Mouse (Mus musculus) embryonic facial prominence, embryonic 10.5 days (tissue): ENCODE data around the gene Rcor2. TPM values are rescaled to one million over a fixed set of nuclear protein-coding genes. Genes with fewer than 3 reads are reported as not detected.

Source experiments
- DNase-seq: peaks from one replicate; pipeline ENCODE4 v3.0.0-alpha.2; 2017; ENCODE audit warnings: low spot score
- H3K27ac ChIP-seq: fragments of 300-500 bp; sonication (generic); replicated peaks from 2 replicates; pipeline ENCODE4 v1.5.1; 2016; ENCODE audit warnings: mild to moderate bottlenecking
- H3K27me3 ChIP-seq: fragments of 300-500 bp; sonication (generic); replicated peaks from 2 replicates; pipeline ENCODE4 v1.6.1; 2016; ENCODE audit warnings: low read depth, mild to moderate bottlenecking; ENCODE audit not compliant: poor library complexity, severe bottlenecking
- H3K36me3 ChIP-seq: fragments of 300-500 bp; sonication (generic); replicated peaks from 2 replicates; pipeline ENCODE4 v1.6.1; 2016; ENCODE audit warnings: mild to moderate bottlenecking, moderate library complexity
- H3K4me1 ChIP-seq: fragments of 300-500 bp; sonication (generic); 2 replicates; pipeline ENCODE4 v1.6.1; 2016
- H3K4me3 ChIP-seq: fragments of 300-500 bp; sonication (generic); 2 replicates; pipeline ENCODE4 v1.5.1; 2016; ENCODE audit warnings: mild to moderate bottlenecking, moderate library complexity
- H3K9me3 ChIP-seq: fragments of 300-500 bp; sonication (generic); 2 replicates; pipeline ENCODE4 v1.6.1; 2016; ENCODE audit warnings: mild to moderate bottlenecking
- WGBS: fragments of 180-500 bp; shearing (Covaris S2); methylation state at CpG from one replicate; pipeline ENCODE4 v1.1.7; 2016; 5-methylcytosine and 5-hydroxymethylcytosine counted together
- polyA plus RNA-seq: library from polyadenylated mRNA; unstranded; fragments of >200 nt; fragmentation: Nextera tagmentation; extraction: Ambion mirVana; gene quantifications from 2 replicates; pipeline ENCODE4 v1.2.1, GENCODE M21; 2016

Gene Rcor2
- polyA plus RNA-seq, 1 experiment from 2014 or later = 51.0 TPM

DNA sequence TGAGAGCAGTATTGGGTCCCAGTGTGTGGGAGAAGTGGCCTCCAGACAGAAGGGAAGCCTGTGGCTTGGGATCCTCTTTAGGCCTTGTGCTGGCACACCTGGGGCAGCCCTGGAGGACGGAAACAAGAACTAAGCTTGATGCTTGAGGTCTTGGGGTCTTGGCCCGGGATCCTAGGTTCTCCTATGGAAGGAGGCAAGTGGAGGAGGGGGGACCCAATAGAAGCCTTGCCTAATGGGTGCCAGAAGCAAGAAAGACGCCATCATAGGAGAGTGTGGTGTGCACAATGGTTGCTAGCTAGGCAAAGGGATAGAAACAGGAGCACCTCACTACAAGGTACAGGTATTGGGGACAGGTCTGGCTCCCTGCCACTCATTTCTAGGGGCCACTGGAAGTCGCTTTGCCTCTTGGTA is 699 bp upstream of the Rcor2 start:
- peaks cover 67% of the 10 kb centered on the region for H3K4me1 ChIP-seq
- 0 out of 2 replicates have a peak, but pooled peaks cover 4% of the 10 kb centered on the region for H3K9me3 ChIP-seq
- H3K36me3 ChIP-seq = peaks cover 19% of the 10 kb centered on the region
- 31% methylated on average over 4 of the region's 4 CpGs for WGBS
- peak overlapping the region; percentile 92 for H3K4me3 ChIP-seq
- H3K27ac ChIP-seq = peak overlapping the region; percentile 99
- H3K27me3 ChIP-seq = no peaks in the 10 kb centered on the region
- DNase-seq = peak; percentile 44

DNA sequence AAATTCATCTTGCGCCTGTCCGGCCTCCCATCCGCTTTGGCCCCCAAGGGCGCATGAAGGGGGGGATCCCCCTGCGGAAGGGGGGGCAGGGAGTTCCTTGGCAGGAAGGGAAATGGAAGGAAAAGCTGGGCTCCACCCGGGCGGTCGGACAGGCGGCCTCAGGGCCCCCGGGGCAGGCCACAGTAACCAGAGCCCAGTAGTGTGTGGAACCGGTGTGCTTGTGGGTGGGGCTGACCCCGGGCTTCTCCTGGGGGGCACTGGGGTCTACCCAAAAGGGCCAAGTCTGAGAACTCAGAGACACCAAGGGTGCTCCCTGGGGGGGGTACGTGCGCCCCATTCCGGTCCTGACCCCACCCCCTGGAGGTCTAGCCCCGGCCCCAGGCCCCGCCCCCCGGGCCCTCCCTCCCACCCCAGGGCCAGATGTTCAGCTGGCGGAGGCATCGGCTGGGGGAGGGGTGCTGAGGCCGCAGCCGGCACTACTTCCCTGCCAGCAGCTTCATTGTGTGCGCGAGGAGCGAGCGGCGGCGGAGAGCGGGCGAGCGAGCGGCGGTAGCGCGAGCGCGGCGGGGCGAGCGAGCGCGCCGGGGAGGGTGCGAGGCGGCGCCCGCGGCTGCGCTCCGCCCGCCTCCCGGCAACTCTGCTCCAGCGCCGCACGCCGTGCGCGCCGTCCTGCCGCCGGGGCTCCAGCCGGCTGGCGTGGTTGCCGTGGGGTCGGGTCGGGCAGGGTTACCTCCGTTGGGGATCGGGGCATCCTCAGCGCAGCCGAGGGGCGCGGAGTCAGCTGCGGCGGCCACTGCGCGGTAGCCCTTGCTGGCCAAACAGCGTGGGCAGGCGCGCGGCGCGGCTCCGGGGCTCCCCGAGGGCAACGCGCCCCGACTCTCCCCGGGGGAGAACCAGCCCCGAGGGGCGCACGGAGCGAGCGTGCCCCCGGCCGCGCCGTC is 926 bp downstream of the Rcor2 start:
- peaks cover 36% of the 10 kb centered on the region for H3K36me3 ChIP-seq
- peak overlapping the region; percentile 92 for H3K4me3 ChIP-seq
- peak; percentile 96 for DNase-seq
- H3K9me3 ChIP-seq = no peaks in the 10 kb centered on the region
- 1% methylated on average over 97 of the region's 97 CpGs for WGBS
- peak overlapping the region; percentile 99 for H3K27ac ChIP-seq
- no peaks in the 10 kb centered on the region for H3K27me3 ChIP-seq
- peaks cover 68% of the 10 kb centered on the region for H3K4me1 ChIP-seq

DNA sequence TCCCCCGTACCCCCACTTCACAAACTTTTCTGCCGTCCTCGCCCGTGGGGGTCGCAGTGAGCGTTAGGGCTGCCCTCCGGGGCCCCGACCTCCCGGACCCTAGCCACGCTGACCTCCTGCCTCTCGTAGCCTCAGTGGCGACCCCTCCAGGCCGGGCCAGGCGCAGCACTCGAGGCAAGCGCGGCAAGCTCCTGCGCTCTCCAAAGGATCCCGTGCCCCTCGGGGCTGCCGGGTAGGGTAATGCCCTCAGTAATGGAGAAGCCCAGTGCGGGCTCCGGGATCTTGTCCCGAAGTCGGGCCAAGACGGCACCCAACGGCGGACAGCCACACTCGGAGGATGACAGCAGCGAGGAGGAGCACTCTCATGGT is 1.6 kb downstream of the Rcor2 start:
- peak; percentile 94 for DNase-seq
- H3K4me3 ChIP-seq = peak overlapping the region; percentile 92
- no peaks in the 10 kb centered on the region; the same call in 1 of the 2 replicates for H3K9me3 ChIP-seq
- no peaks in the 10 kb centered on the region for H3K27me3 ChIP-seq
- peaks cover 42% of the 10 kb centered on the region for H3K36me3 ChIP-seq
- peaks cover 68% of the 10 kb centered on the region for H3K4me1 ChIP-seq
- H3K27ac ChIP-seq = peak overlapping the region; percentile 99
- under 1% methylated on average over 30 of the region's 30 CpGs for WGBS

DNA sequence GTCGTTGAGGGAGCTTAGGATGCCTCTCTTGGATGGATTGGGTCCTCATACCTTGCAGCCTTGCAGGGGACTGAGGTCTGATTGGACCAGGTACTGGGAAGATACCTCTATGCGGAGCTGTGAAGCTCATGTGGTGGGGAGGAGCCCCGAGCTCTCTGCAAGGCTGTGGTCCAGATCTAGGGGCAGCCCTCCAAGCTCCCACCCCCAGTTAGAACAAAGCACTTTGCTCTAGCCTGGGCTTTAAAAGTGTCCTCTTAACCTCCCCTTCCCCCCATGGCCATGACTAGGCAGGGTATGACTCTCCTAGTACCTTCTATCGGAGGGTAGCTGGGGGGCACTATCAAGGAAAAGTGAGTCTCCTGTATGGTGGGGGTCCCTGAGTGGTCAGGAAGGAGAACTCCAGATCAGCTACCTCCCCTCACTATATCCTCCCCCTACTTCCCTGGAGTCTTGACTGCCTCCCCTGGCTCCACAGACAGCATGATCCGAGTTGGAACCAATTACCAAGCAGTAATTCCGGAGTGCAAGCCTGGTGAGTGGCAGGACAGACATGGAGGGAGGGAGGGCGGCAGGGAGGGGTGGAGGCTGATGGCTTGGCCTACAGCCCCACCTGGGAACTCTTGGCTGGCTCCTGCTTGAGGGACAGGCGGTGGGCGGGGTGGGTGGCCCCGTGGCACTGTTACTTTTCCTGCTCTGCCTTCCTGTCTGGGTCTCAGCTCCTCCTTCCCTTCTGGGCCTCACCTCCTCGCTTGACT is 2.3 kb downstream of the Rcor2 start:
- Histone ChIP-seq H3K4me1 (peaks cover 67% of the 10 kb centered on the region), H3K27me3 (no peaks in the 10 kb centered on the region), H3K36me3 (peaks cover 50% of the 10 kb centered on the region), H3K27ac (peak overlapping the region; percentile 99), H3K4me3 (peak overlapping the region; percentile 92), H3K9me3 (no peaks in the 10 kb centered on the region; the same call in 1 of the 2 replicates)
- DNase-seq = peak; percentile 70
- WGBS = 8% methylated on average over 11 of the region's 11 CpGs

DNA sequence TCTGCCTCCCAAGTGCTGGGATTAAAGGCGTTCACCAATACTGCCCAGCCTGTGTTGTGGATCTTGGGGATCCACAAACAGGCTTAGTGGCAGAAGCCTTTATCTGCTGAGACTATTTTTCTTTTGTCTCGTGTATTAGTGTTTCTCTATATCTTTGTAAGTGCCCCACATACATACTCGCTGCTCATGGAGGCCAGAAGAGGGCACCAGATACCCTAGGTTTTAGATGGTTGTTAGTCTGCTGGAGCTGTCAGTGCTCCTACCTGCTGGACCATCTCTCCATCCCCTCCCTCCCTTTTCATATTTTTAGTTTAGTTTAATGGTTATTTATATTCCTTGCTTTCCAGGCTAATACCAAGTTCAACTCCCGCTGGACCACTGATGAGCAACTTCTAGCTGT is 6.4 kb downstream of the Rcor2 start:
- H3K27me3 ChIP-seq = no peaks in the 10 kb centered on the region
- 92% methylated on average over 4 of the region's 4 CpGs for WGBS
- DNase-seq = no peak
- H3K4me3 ChIP-seq = 0 out of 2 replicates have a peak overlapping the region, but pooled peaks have one; percentile 5
- H3K9me3 ChIP-seq = no peaks in the 10 kb centered on the region; the same call in 1 of the 2 replicates
- peaks cover 56% of the 10 kb centered on the region for H3K4me1 ChIP-seq
- peaks cover 90% of the 10 kb centered on the region for H3K36me3 ChIP-seq
- H3K27ac ChIP-seq = no peak overlapping the region

DNA sequence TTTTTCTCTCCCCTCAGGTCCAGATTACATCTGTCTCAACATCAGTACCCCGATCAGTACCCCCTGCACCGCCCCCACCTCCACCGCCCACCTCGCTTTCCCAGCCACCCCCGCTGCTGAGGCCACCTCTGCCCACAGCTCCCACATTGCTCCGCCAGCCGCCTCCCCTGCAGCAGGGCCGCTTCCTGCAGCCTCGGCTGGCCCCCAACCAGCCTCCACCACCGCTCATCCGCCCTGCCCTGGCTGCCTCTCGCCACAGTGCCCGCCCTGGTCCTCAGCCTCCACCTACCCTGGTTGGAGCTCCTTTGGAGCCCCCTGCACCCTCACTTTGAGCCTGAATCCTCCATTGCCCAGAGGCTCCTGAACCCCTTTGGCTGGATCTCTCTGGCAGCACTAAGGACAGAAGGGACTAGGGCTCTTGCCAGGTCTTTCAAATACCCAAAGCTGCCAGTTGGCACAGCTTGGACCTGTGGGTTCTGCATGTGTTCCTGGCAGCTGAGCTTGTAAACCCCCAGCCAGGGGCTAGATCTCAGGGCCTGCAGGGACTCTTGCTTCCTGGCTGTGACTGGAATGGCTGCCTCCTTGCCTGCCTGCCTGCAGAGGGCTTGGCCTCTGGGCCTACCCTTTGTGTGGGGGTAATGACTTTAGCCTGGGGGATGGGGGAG is 7.3 kb downstream of the Rcor2 start:
- H3K4me1 ChIP-seq = peaks cover 62% of the 10 kb centered on the region
- H3K9me3 ChIP-seq = no peaks in the 10 kb centered on the region; the same call in 1 of the 2 replicates
- 87% methylated on average over 13 of the region's 13 CpGs for WGBS
- H3K4me3 ChIP-seq = peak overlapping the region; percentile 25
- no peak for DNase-seq
- H3K36me3 ChIP-seq = peaks cover 100% of the 10 kb centered on the region
- H3K27ac ChIP-seq = peak overlapping the region; percentile 52
- no peaks in the 10 kb centered on the region for H3K27me3 ChIP-seq

DNA sequence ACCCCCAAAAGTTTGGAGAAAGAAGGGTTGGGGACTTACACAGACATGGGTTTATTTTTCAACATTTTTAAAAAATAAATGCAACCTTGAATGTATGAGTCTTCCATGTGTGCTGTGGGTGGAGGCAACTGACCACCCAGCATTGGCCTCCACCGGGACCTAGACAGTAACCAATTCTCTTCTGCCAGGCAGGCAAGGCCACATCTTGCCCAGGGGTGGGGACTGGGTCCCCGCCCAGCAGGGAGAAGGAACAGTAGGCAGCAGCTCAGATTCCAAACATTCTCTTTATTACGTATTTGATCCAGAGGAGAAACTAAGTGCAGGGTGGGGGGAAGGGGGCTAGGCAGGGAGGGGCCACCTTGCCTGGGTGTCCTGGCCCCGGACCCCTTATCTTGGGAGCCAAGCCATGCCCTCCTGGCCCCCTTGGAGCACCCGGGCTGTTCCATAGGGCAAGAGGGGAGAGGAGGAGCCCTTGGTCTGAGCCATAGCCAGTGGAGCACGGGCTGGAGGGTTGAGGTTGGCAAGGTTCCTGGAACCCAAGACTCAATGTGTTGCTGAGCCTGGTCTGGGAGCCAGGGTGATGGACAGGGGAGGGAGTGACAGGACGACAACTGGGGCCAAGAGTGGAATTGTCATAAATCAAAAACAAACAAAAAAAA is 8.1 kb downstream of the Rcor2 start:
- Histone ChIP-seq H3K36me3 (peaks cover 98% of the 10 kb centered on the region), H3K27ac (no peak overlapping the region; the same call in 1 of the 2 replicates), H3K27me3 (no peaks in the 10 kb centered on the region), H3K9me3 (no peaks in the 10 kb centered on the region; the same call in 1 of the 2 replicates), H3K4me1 (peaks cover 54% of the 10 kb centered on the region), H3K4me3 (peak overlapping the region; percentile 25; the same call in 1 of the 2 replicates)
- WGBS = 60% methylated on average over 7 of the region's 7 CpGs
- no peak for DNase-seq

DNA sequence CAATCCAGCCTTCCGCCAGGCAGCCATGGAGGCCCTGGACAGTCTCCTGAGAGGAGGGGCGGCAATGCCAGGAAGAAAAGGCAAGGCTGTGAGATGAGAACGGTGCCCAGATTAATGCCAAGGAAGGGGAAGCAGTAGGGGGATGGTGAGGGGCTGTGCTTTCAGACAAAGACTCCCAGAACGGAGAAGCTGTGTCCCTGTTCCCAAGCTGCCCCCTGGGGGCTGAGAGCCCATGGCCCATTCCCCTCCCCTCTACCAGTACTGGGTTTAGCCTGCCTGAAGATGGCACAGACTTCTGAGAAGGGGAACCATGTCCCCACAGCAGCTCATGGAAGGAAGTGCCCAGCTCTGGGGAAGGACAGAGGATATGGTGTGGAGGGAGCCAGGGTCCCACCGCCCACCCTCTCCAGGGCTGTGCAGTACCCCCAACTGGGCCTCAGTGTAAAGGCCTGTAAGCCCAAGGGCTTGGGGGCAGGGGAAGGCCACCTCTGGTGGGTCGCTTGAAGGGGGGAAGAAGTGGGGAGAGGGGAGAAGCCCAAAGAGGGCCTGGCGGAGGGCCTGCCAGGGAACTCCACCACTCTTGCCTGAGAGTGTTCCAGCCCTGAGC is 9.0 kb downstream of the Rcor2 start:
- peak; percentile 37 for DNase-seq
- H3K36me3 ChIP-seq = peaks cover 98% of the 10 kb centered on the region
- peak overlapping the region; percentile 14; the same call in 1 of the 2 replicates for H3K4me3 ChIP-seq
- no peaks in the 10 kb centered on the region; the same call in 1 of the 2 replicates for H3K9me3 ChIP-seq
- no peaks in the 10 kb centered on the region for H3K27me3 ChIP-seq
- 44% methylated on average over 7 of the region's 7 CpGs for WGBS
- peak overlapping the region; percentile 62 for H3K27ac ChIP-seq
- peaks cover 45% of the 10 kb centered on the region for H3K4me1 ChIP-seq

DNA sequence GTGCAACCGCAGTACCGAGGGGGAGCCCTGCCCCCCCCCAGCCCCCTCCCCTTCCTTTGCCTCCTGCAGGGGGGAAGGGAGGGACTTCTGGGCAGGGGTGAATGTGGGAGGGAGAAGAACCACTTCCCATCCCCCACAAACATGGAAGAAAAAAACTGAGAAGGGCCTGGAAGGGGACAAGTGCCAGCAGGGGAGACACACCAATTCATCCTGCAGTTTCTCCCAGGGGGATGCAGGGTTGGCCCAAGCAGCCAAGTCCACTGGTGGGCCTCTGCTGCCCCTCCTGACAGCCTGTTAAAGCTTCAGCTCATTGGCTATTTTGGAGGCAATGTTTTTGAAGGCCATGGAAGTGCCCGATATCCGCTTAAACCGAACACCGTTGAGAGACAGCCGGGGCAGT is 9.7 kb downstream of the Rcor2 start:
- DNase-seq = no peak
- Histone ChIP-seq H3K4me3 (peak overlapping the region; percentile 13; the same call in 1 of the 2 replicates), H3K27me3 (no peaks in the 10 kb centered on the region), H3K36me3 (peaks cover 98% of the 10 kb centered on the region), H3K4me1 (peaks cover 41% of the 10 kb centered on the region), H3K27ac (peak overlapping the region; percentile 44; the same call in 1 of the 2 replicates), H3K9me3 (no peaks in the 10 kb centered on the region; the same call in 1 of the 2 replicates)
- WGBS = 71% methylated on average over 7 of the region's 7 CpGs

DNA sequence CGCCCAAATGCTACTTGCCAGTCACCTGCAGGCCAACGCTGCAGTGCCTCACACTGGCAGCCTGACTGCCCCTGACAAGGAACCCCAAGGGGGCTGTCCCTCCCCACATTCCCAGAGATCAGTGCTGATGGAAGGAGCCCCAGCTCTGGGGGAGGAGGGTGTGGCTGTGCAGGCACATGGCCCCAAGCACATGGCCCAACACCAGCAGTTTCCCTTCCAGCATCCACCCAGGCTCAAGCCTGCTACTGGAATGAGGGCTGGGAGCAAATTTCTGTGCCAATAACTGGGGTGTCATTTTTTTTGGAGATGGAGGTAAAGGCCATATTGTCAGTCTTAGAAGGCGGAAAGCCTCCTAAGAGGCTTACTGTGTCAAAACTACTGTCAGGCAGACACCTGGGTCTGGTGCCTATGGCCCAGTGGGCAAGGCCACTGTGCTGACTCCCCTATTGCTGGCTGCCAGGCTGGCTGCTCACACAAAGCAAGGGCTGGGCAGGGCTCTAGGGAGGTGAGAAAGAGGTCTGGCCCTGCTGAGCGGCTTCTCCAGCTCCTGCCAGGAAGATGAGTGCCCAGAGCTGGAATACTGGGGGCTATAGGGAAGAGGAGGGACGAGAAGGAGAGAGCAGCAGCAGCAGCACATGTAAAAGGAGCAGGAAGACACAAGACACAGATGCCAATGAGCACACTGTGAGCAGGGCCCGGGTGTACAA is 11.2 kb downstream of the Rcor2 start:
- Histone ChIP-seq H3K36me3 (peaks cover 98% of the 10 kb centered on the region), H3K27ac (0 out of 2 replicates have a peak overlapping the region, but pooled peaks have one; percentile 8), H3K4me1 (peaks cover 41% of the 10 kb centered on the region), H3K9me3 (no peaks in the 10 kb centered on the region; the same call in 1 of the 2 replicates), H3K4me3 (peak overlapping the region; percentile 12; the same call in 1 of the 2 replicates), H3K27me3 (no peaks in the 10 kb centered on the region)
- WGBS = 85% methylated on average over 6 of the region's 6 CpGs
- DNase-seq = no peak

DNA sequence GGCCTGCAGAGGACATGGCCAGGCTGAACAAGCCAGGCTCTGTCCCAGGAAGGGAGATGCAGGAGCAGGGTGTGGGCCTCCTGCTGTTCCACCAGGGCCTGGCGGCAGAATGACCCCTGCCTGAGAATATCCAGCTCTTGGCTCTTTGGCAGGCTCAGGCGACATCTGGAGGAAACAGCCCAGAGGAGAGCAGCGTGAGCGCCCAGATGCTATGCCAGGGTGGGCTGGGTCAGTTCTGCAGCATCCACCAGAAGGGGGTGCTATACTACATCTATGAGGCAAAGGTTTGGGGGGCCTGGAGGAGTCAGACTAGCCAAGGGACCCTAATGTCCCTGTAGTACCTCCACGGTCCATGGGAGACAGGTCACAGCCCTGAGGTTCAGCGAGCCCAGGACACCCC is 12.0 kb downstream of the Rcor2 start:
- Histone ChIP-seq H3K9me3 (no peaks in the 10 kb centered on the region), H3K27me3 (no peaks in the 10 kb centered on the region), H3K27ac (0 out of 2 replicates have a peak overlapping the region, but pooled peaks have one; percentile 8), H3K4me1 (peaks cover 38% of the 10 kb centered on the region), H3K4me3 (peak overlapping the region; percentile 12; the same call in 1 of the 2 replicates), H3K36me3 (peaks cover 98% of the 10 kb centered on the region)
- WGBS = 41% methylated on average over 6 of the region's 6 CpGs
- peak; percentile 69 for DNase-seq
